Mouse (Mus musculus) midbrain, embryonic 13.5 days (tissue): ENCODE measurements around the gene Olfr631. TPM values are rescaled to one million over a fixed set of nuclear protein-coding genes. Genes with fewer than 3 reads are reported as not detected.
"Not testable (repeated sequence)": the region's sequence is repeated elsewhere in the genome, so short reads cannot be mapped to it uniquely, and the experiment has no call there.

ENCODE experiments used
- ATAC-seq: fragments of 200-750 bp; cut with Nextera tagmentation; 2 replicates; pipeline ENCODE4 v1.8.0; 2017; ENCODE audit warnings: mild to moderate bottlenecking, moderate TSS enrichment, moderate library complexity
- H3K27ac ChIP-seq: fragments of 300-500 bp; sonication (generic); 2 replicates; pipeline ENCODE4 v1.5.1; 2015; ENCODE audit warnings: inconsistent platforms, mild to moderate bottlenecking, moderate library complexity
- H3K27me3 ChIP-seq: fragments of 300-500 bp; sonication (generic); 2 replicates; pipeline ENCODE4 v1.6.1; 2015; ENCODE audit warnings: mild to moderate bottlenecking, inconsistent platforms
- H3K36me3 ChIP-seq: fragments of 300-500 bp; sonication (generic); 2 replicates; pipeline ENCODE4 v1.6.1; 2015; ENCODE audit warnings: mild to moderate bottlenecking, inconsistent platforms
- H3K4me1 ChIP-seq: fragments of 300-500 bp; sonication (generic); replicated peaks from 2 replicates; pipeline ENCODE4 v1.6.1; 2015; ENCODE audit warnings: inconsistent platforms
- H3K4me2 ChIP-seq: fragments of 300-500 bp; sonication (generic); replicated peaks from 2 replicates; pipeline ENCODE4 v1.6.1; 2015; ENCODE audit warnings: moderate library complexity, mild to moderate bottlenecking, inconsistent platforms
- H3K4me3 ChIP-seq: fragments of 300-500 bp; sonication (generic); replicated peaks from 2 replicates; pipeline ENCODE4 v1.5.1; 2015; ENCODE audit warnings: mild to moderate bottlenecking, inconsistent platforms
- H3K9ac ChIP-seq: fragments of 300-500 bp; sonication (generic); replicated peaks from 2 replicates; pipeline ENCODE4 v1.6.1; 2015; ENCODE audit warnings: mild to moderate bottlenecking, inconsistent platforms
- H3K9me3 ChIP-seq: fragments of 300-500 bp; sonication (generic); 2 replicates; pipeline ENCODE4 v1.6.1; 2016; ENCODE audit warnings: mild to moderate bottlenecking, inconsistent platforms
- WGBS: fragments of 180-500 bp; shearing (Covaris S2); methylation state at CpG from one replicate; pipeline ENCODE4 v1.1.7; 2015; 5-methylcytosine and 5-hydroxymethylcytosine counted together
- polyA plus RNA-seq: library from polyadenylated mRNA; unstranded; fragments of >200 nt; fragmentation: Nextera tagmentation; extraction: Ambion mirVana; gene quantifications from 2 replicates; pipeline ENCODE4 v1.2.1, GENCODE M21; 2015

Gene Olfr631
- polyA plus RNA-seq, result not detected in 2 replicates

- H3K4me1 ChIP-seq, result no peaks in the 10 kb centered on the region
- H3K9ac ChIP-seq, result no peak within 1 kb of the TSS
- no peak within 1 kb of the TSS for H3K4me3 ChIP-seq
- H3K36me3 ChIP-seq, result no peaks in the 10 kb centered on the region
- H3K27me3 ChIP-seq, result no peaks in the 10 kb centered on the region
- no peak within 1 kb of the TSS for H3K27ac ChIP-seq
- H3K9me3 ChIP-seq, result no peaks in the 10 kb centered on the region
- ATAC-seq, result no peak
- no peak within 1 kb of the TSS for H3K4me2 ChIP-seq
These were observed at the start of gene Olfr631 for GRCm38 (mm10) chr7:103928525-103928924. Olfr631 (plus strand) TSS chr7:103928825.

- no peak for ATAC-seq
- no peak within 1 kb of the TSS for H3K27ac ChIP-seq
- H3K4me1 ChIP-seq, result no peaks in the 10 kb centered on the region
- no peaks in the 10 kb centered on the region for H3K9me3 ChIP-seq
- no peaks in the 10 kb centered on the region for H3K27me3 ChIP-seq
- no peak within 1 kb of the TSS for H3K9ac ChIP-seq
- H3K4me3 ChIP-seq, result no peak within 1 kb of the TSS
- H3K36me3 ChIP-seq, result no peaks in the 10 kb centered on the region
- no peak within 1 kb of the TSS for H3K4me2 ChIP-seq
These were observed 42.5 kb upstream of the Olfr631 start, which contains the start of gene Olfr66 for GRCm38 (mm10) chr7:103886152-103886551. Olfr66 (minus strand) TSS chr7:103886252.

GRCm38 (mm10) chr7:103894385-103894784, 34.2 kb upstream of the Olfr631 start, which contains the start of gene Olfr64:
Olfr64 (minus strand) TSS chr7:103894485.
- Histone ChIP-seq H3K4me2 (no peak within 1 kb of the TSS), H3K4me3 (no peak within 1 kb of the TSS), H3K4me1 (no peaks in the 10 kb centered on the region), H3K9me3 (no peaks in the 10 kb centered on the region), H3K9ac (no peak within 1 kb of the TSS), H3K27ac (no peak within 1 kb of the TSS), H3K27me3 (no peaks in the 10 kb centered on the region), H3K36me3 (no peaks in the 10 kb centered on the region)
- no peak for ATAC-seq
- WGBS, result 79% methylated on average over 1 of the region's 1 CpGs

GRCm38 (mm10) chr7:103903187-103903586, 25.4 kb upstream of the Olfr631 start, which contains the start of gene Olfr65:
Olfr65 (plus strand) TSS chr7:103903487.
- WGBS, result 85% methylated on average over 2 of the region's 2 CpGs
- H3K4me3 ChIP-seq, result no peak within 1 kb of the TSS
- H3K4me1 ChIP-seq, result no peaks in the 10 kb centered on the region
- no peak for ATAC-seq
- H3K9ac ChIP-seq, result no peak within 1 kb of the TSS
- H3K27ac ChIP-seq, result no peak within 1 kb of the TSS
- no peak within 1 kb of the TSS for H3K4me2 ChIP-seq
- H3K36me3 ChIP-seq, result no peaks in the 10 kb centered on the region
- no peaks in the 10 kb centered on the region for H3K27me3 ChIP-seq
- no peaks in the 10 kb centered on the region for H3K9me3 ChIP-seq

- Histone ChIP-seq H3K4me1 (no peaks in the 10 kb centered on the region), H3K36me3 (no peaks in the 10 kb centered on the region), H3K9me3 (no peaks in the 10 kb centered on the region), H3K4me3 (no peak overlapping the region), H3K9ac (no peak overlapping the region), H3K4me2 (no peak overlapping the region), H3K27me3 (no peaks in the 10 kb centered on the region), H3K27ac (no peak overlapping the region)
- 66% methylated on average over 3 of the region's 3 CpGs for WGBS
- ATAC-seq, result no peak
These were observed 18.6 kb upstream of the Olfr631 start for GRCm38 (mm10) chr7:103910047-103910446.

- Histone ChIP-seq H3K27ac (no peak overlapping the region), H3K36me3 (no peaks in the 10 kb centered on the region), H3K4me1 (no peaks in the 10 kb centered on the region), H3K4me2 (no peak overlapping the region), H3K4me3 (no peak overlapping the region), H3K9me3 (no peaks in the 10 kb centered on the region), H3K9ac (no peak overlapping the region), H3K27me3 (no peaks in the 10 kb centered on the region)
- 51% methylated on average over 8 of the region's 8 CpGs for WGBS
- no peak for ATAC-seq
These were observed 15.6 kb upstream of the Olfr631 start for GRCm38 (mm10) chr7:103912969-103913511.

GRCm38 (mm10) chr7:103915338-103915737, 13.3 kb upstream of the Olfr631 start:
- H3K36me3 ChIP-seq, result no peaks in the 10 kb centered on the region
- no peaks in the 10 kb centered on the region for H3K9me3 ChIP-seq
- ATAC-seq, result no peak
- no peak overlapping the region for H3K27ac ChIP-seq
- no peaks in the 10 kb centered on the region for H3K27me3 ChIP-seq
- no peak overlapping the region for H3K4me2 ChIP-seq
- no peaks in the 10 kb centered on the region for H3K4me1 ChIP-seq
- no peak overlapping the region for H3K4me3 ChIP-seq
- no peak overlapping the region for H3K9ac ChIP-seq

- WGBS, result 77% methylated on average over 2 of the region's 2 CpGs
- no peak within 1 kb of the TSS for H3K4me3 ChIP-seq
- H3K9ac ChIP-seq, result no peak within 1 kb of the TSS
- no peaks in the 10 kb centered on the region for H3K36me3 ChIP-seq
- H3K27ac ChIP-seq, result no peak within 1 kb of the TSS
- no peaks in the 10 kb centered on the region for H3K9me3 ChIP-seq
- H3K4me1 ChIP-seq, result no peaks in the 10 kb centered on the region
- no peaks in the 10 kb centered on the region for H3K27me3 ChIP-seq
- H3K4me2 ChIP-seq, result no peak within 1 kb of the TSS
- ATAC-seq, result no peak
These were observed 5.6 kb downstream of the Olfr631 start, which contains the start of gene Olfr632 for GRCm38 (mm10) chr7:103934264-103934663. Olfr632 (plus strand) TSS chr7:103934347.

- Histone ChIP-seq H3K4me2 (no peak overlapping the region), H3K36me3 (no peaks in the 10 kb centered on the region), H3K27me3 (no peaks in the 10 kb centered on the region), H3K9ac (no peak overlapping the region), H3K4me1 (no peaks in the 10 kb centered on the region), H3K27ac (no peak overlapping the region), H3K4me3 (no peak overlapping the region), H3K9me3 (no peaks in the 10 kb centered on the region)
- ATAC-seq, result no peak
- WGBS, result 23% methylated on average over 2 of the region's 2 CpGs
These were observed 14.1 kb downstream of the Olfr631 start for GRCm38 (mm10) chr7:103942730-103943129.

- Histone ChIP-seq H3K4me2 (no peak within 1 kb of the TSS), H3K27ac (no peak within 1 kb of the TSS), H3K9me3 (no peaks in the 10 kb centered on the region), H3K4me3 (no peak within 1 kb of the TSS), H3K9ac (no peak within 1 kb of the TSS), H3K4me1 (no peaks in the 10 kb centered on the region), H3K27me3 (no peaks in the 10 kb centered on the region), H3K36me3 (no peaks in the 10 kb centered on the region)
- ATAC-seq, result no peak
These were observed 15.5 kb downstream of the Olfr631 start, which contains the start of gene Olfr633 for GRCm38 (mm10) chr7:103944137-103944536. Olfr633 (plus strand) TSS chr7:103944437.

GRCm38 (mm10) chr7:103966873-103967272, 38.2 kb downstream of the Olfr631 start:
- 95% methylated on average over 22 of the region's 22 CpGs for WGBS

GRCm38 (mm10) chr7:103970852-103971251, 42.2 kb downstream of the Olfr631 start, which contains the start of gene Olfr635:
Olfr635 (plus strand) TSS chr7:103971152.
- no peak within 1 kb of the TSS for H3K9ac ChIP-seq
- H3K9me3 ChIP-seq, result no peaks in the 10 kb centered on the region
- H3K36me3 ChIP-seq, result no peaks in the 10 kb centered on the region
- 71% methylated on average over 1 of the region's 1 CpGs for WGBS
- no peak within 1 kb of the TSS for H3K4me3 ChIP-seq
- no peaks in the 10 kb centered on the region for H3K27me3 ChIP-seq
- no peak for ATAC-seq
- H3K4me1 ChIP-seq, result no peaks in the 10 kb centered on the region
- no peak within 1 kb of the TSS for H3K4me2 ChIP-seq
- H3K27ac ChIP-seq, result no peak within 1 kb of the TSS

More at GRCm38 (mm10) chr7:103966873-103967272, 38.2 kb downstream of the Olfr631 start:
- not testable (repeated sequence) for H3K9me3 ChIP-seq, H3K27me3 ChIP-seq, H3K4me1 ChIP-seq, H3K4me2 ChIP-seq, H3K36me3 ChIP-seq, H3K9ac ChIP-seq, H3K4me3 ChIP-seq, H3K27ac ChIP-seq, ATAC-seq

GRCm38 (mm10) chr7:103971782-103972181, 43.2 kb downstream of the Olfr631 start:
- Histone ChIP-seq H3K9ac (no peak overlapping the region), H3K4me1 (no peaks in the 10 kb centered on the region), H3K4me2 (no peak overlapping the region), H3K36me3 (no peaks in the 10 kb centered on the region), H3K9me3 (no peaks in the 10 kb centered on the region), H3K4me3 (no peak overlapping the region), H3K27ac (no peak overlapping the region), H3K27me3 (no peaks in the 10 kb centered on the region)
- WGBS, result 48% methylated on average over 1 of the region's 1 CpGs
- no peak for ATAC-seq
